Mouse (Mus musculus) neural tube, embryonic 14.5 days (tissue): Measurements from ENCODE around the gene Ppp1cc. TPM values are rescaled to one million over a fixed set of nuclear protein-coding genes. Genes with fewer than 3 reads are reported as not detected.
"Not testable (repeated sequence)": the region's sequence is repeated elsewhere in the genome, so short reads cannot be mapped to it uniquely, and the experiment has no call there.

Experiments used
- ATAC-seq: fragments of 200-750 bp; cut with Nextera tagmentation; 2 replicates; pipeline ENCODE4 v1.8.0; 2017; ENCODE audit warnings: low read depth, mild to moderate bottlenecking, moderate TSS enrichment, moderate library complexity
- H3K27ac ChIP-seq: fragments of 300-500 bp; sonication (generic); 2 replicates; pipeline ENCODE4 v1.5.1; 2014; ENCODE audit warnings: low read depth, mild to moderate bottlenecking, control low read depth, low read length, moderate library complexity, mixed read lengths
- H3K27me3 ChIP-seq: fragments of 300-500 bp; sonication (generic); 2 replicates; pipeline ENCODE4 v1.6.1; 2014; ENCODE audit warnings: low read length; ENCODE audit not compliant: control insufficient read depth, insufficient read depth
- H3K36me3 ChIP-seq: fragments of 300-500 bp; sonication (generic); 2 replicates; pipeline ENCODE4 v1.6.1; 2014; ENCODE audit warnings: low read length, mixed read lengths; ENCODE audit not compliant: control insufficient read depth, insufficient read depth
- H3K4me1 ChIP-seq: fragments of 300-500 bp; sonication (generic); 2 replicates; pipeline ENCODE4 v1.6.1; 2014; ENCODE audit warnings: low read length; ENCODE audit not compliant: control insufficient read depth, insufficient read depth
- H3K4me2 ChIP-seq: fragments of 300-500 bp; sonication (generic); 2 replicates; pipeline ENCODE4 v1.6.1; 2014; ENCODE audit warnings: mild to moderate bottlenecking, low read depth, low read length, control low read depth
- H3K4me3 ChIP-seq: fragments of 300-500 bp; sonication (generic); 2 replicates; pipeline ENCODE4 v1.5.1; 2014; ENCODE audit warnings: low read depth, low read length, control low read depth, mixed read lengths
- H3K9ac ChIP-seq: fragments of 300-500 bp; sonication (generic); replicated peaks from 2 replicates; pipeline ENCODE4 v1.6.1; 2014; ENCODE audit warnings: low read depth, mild to moderate bottlenecking, control low read depth, low read length, mixed read lengths
- H3K9me3 ChIP-seq: fragments of 300-500 bp; sonication (generic); 2 replicates; pipeline ENCODE4 v1.6.1; 2016; ENCODE audit warnings: low read length; ENCODE audit not compliant: control insufficient read depth
- WGBS: fragments of 180-500 bp; shearing (Covaris S2); extraction: QIAGEN DNeasy Blood & Tissue Kit; methylation state at CpG from one replicate; pipeline ENCODE4 v1.1.7; 2014; 5-methylcytosine and 5-hydroxymethylcytosine counted together
- polyA plus RNA-seq: library from polyadenylated mRNA; unstranded; fragments of >200 nt; fragmentation: Nextera tagmentation; extraction: Ambion mirVana; gene quantifications from 2 replicates; pipeline ENCODE4 v1.2.1, GENCODE M21; 2014

Ppp1cc gene
- polyA plus RNA-seq, 1 experiment from 2014 or later: 202 TPM

DNA sequence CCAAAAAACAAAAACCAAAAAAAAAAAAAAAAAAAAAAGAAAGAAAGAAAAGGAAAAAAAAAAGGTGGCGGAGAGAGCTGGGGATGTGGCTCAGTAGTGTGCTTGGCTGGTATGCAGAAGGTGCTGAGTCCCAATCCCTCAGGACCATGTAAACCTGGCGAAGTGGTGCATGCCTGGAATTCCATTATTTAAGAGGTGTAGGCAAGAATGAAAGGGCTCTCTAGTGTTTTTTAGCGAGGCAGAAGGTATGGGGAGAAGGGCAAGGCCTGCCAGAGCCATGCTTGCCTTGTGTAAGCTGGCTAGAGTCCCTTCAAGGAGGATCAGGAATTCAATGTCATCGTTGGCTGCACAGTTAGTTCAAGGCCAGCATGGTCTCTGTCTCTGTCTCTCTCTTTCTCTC is 13.3 kb upstream of the Ppp1cc start:
- H3K9ac ChIP-seq: no peak overlapping the region
- WGBS: 90% methylated on average over 4 of the region's 4 CpGs
- no peaks in the 10 kb centered on the region for H3K27me3 ChIP-seq
- ATAC-seq: no peak
- no peaks in the 10 kb centered on the region for H3K9me3 ChIP-seq
- no peak overlapping the region for H3K4me2 ChIP-seq
- no peaks in the 10 kb centered on the region for H3K4me1 ChIP-seq
- no peaks in the 10 kb centered on the region for H3K36me3 ChIP-seq
- no peak overlapping the region for H3K4me3 ChIP-seq
- no peak overlapping the region for H3K27ac ChIP-seq

- Histone ChIP-seq H3K4me2 (no peak overlapping the region), H3K36me3 (no peaks in the 10 kb centered on the region), H3K4me3 (no peak overlapping the region), H3K9ac (no peak overlapping the region), H3K4me1 (no peaks in the 10 kb centered on the region), H3K9me3 (no peaks in the 10 kb centered on the region), H3K27ac (peak overlapping the region; percentile 52; the same call in 1 of the 2 replicates), H3K27me3 (no peaks in the 10 kb centered on the region)
- WGBS: 68% methylated on average over 15 of the region's 15 CpGs
- ATAC-seq: no peak
Observed at GRCm38 (mm10) chr5:122145381-122146055, 12.6 kb upstream of the Ppp1cc start.

GRCm38 (mm10) chr5:122146056-122146580 is 12.0 kb upstream of the Ppp1cc start:
- H3K9me3 ChIP-seq: no peaks in the 10 kb centered on the region
- no peaks in the 10 kb centered on the region for H3K4me1 ChIP-seq
- no peak overlapping the region for H3K9ac ChIP-seq
- no peak overlapping the region for H3K4me2 ChIP-seq
- WGBS: 66% methylated on average over 10 of the region's 10 CpGs
- no peaks in the 10 kb centered on the region for H3K27me3 ChIP-seq
- no peak overlapping the region for H3K4me3 ChIP-seq
- ATAC-seq: no peak
- H3K27ac ChIP-seq: peak overlapping the region; percentile 34; the same call in 1 of the 2 replicates
- H3K36me3 ChIP-seq: no peaks in the 10 kb centered on the region

DNA sequence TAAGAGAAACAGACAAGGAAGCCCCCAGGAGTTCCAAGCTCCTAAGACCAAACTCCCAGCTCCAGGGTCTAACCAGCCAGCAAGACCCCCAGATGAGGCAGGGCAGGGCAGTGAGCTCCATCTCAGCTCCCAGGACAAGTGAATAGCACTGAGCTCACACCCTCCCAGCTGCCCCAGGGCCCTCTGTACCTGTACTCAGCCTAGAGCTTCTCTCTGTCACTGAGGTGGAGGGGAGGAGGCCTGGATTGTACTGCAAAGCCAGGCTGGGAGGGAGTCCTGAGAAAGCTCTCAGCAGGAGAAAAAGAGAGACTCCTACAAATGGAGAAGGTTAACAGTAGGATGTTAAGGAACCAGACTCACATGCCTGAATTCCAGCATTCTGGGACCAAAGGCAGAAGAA is 11.5 kb upstream of the Ppp1cc start:
- Histone ChIP-seq H3K27me3 (no peaks in the 10 kb centered on the region), H3K27ac (peak overlapping the region; percentile 34; the same call in 1 of the 2 replicates), H3K9me3 (no peaks in the 10 kb centered on the region), H3K36me3 (no peaks in the 10 kb centered on the region), H3K4me1 (no peaks in the 10 kb centered on the region), H3K4me3 (no peak overlapping the region), H3K4me2 (no peak overlapping the region), H3K9ac (no peak overlapping the region)
- no peak for ATAC-seq

DNA sequence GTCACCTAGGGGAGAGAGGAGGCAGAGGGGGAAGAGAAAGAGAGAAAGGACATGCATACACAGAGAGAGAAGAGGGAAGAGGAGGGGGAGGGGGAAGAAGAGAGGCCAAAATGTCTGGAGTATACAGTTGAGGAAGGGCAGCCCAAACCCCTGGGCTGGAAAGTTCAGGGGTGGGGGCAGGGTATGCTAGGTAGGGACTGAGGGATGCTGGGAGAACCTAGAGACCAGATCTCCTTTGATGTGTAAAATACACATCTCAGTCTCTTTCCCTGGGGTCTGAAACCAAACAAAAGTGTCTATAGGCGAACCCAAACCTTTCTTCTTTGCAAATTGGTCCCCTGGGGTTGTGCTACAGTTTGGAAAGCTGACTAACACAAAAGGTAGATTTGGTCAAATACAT is 10.0 kb upstream of the Ppp1cc start:
- no peaks in the 10 kb centered on the region for H3K27me3 ChIP-seq
- WGBS: 54% methylated on average over 1 of the region's 1 CpGs
- no peak overlapping the region for H3K4me2 ChIP-seq
- H3K36me3 ChIP-seq: no peaks in the 10 kb centered on the region
- no peaks in the 10 kb centered on the region for H3K4me1 ChIP-seq
- no peak overlapping the region for H3K9ac ChIP-seq
- no peak overlapping the region for H3K27ac ChIP-seq
- no peak for ATAC-seq
- H3K9me3 ChIP-seq: no peaks in the 10 kb centered on the region
- H3K4me3 ChIP-seq: no peak overlapping the region

- Histone ChIP-seq H3K9ac (no peak overlapping the region), H3K4me3 (no peak overlapping the region), H3K36me3 (no peaks in the 10 kb centered on the region), H3K4me1 (no peaks in the 10 kb centered on the region), H3K27me3 (no peaks in the 10 kb centered on the region), H3K27ac (no peak overlapping the region), H3K9me3 (no peaks in the 10 kb centered on the region), H3K4me2 (no peak overlapping the region)
- no peak for ATAC-seq
- 61% methylated on average over 4 of the region's 4 CpGs for WGBS
Observed at GRCm38 (mm10) chr5:122149259-122149658, 8.8 kb upstream of the Ppp1cc start.

DNA sequence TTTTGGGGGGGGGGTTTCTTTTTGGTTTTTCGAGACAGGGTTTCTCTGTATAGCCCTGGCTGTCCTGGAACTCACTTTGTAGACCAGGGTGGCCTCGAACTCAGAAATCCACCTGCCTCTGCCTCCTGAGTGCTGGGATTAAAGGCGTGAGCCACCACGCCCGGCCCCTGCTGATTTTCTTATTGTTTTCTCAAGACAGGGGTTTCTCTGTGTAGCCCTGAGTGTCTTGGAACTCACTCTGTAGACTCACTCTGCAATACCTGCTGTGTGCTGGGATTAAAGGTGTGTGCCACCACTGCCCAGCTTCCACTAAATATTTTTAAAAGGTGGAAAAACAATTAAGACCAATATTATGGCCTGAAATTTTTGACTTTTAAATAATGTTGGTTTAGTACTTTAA is 5.6 kb upstream of the Ppp1cc start:
- H3K9me3 ChIP-seq, H3K4me3 ChIP-seq, H3K27me3 ChIP-seq, H3K36me3 ChIP-seq, H3K27ac ChIP-seq, H3K4me1 ChIP-seq, H3K9ac ChIP-seq, ATAC-seq, H3K4me2 ChIP-seq: not testable (repeated sequence)
- 92% methylated on average over 5 of the region's 5 CpGs for WGBS

- no peak overlapping the region for H3K4me3 ChIP-seq
- H3K4me2 ChIP-seq: no peak overlapping the region
- no peaks in the 10 kb centered on the region for H3K9me3 ChIP-seq
- H3K4me1 ChIP-seq: 0 out of 2 replicates have a peak, but pooled peaks cover 5% of the 10 kb centered on the region
- no peaks in the 10 kb centered on the region for H3K27me3 ChIP-seq
- ATAC-seq: no peak
- WGBS: 37% methylated on average over 11 of the region's 14 CpGs
- no peaks in the 10 kb centered on the region for H3K36me3 ChIP-seq
- H3K9ac ChIP-seq: no peak overlapping the region
- H3K27ac ChIP-seq: no peak overlapping the region
Observed at GRCm38 (mm10) chr5:122154006-122154405, 4.1 kb upstream of the Ppp1cc start.

DNA sequence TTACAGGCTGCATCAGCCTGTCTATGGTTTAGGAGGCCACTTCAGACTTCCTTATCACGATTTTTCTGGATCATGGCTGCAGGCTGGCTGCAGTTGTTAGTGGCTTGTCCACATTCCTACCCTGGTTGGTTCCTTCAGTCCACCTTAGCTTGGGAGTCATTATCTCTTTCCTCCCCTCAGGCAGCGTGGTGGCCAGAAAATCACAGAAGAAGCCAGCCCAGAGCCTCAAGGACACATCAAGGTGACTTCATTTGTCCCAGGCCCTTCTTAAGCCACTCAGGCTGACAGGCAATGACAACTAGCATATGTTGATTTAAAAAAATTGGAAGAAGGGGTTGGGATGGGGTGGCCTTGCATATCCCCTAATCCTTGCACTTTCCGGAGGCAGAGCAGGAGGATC is 3.3 kb upstream of the Ppp1cc start:
- 76% methylated on average over 3 of the region's 3 CpGs for WGBS
- Histone ChIP-seq H3K4me3 (no peak overlapping the region), H3K36me3 (no peaks in the 10 kb centered on the region)

More for the DNA sequence above, 3.3 kb upstream of the Ppp1cc start:
- peaks cover 9% of the 10 kb centered on the region; the same call in 1 of the 2 replicates for H3K4me1 ChIP-seq
- H3K4me2 ChIP-seq: no peak overlapping the region
- H3K27me3 ChIP-seq: no peaks in the 10 kb centered on the region
- no peak overlapping the region for H3K9ac ChIP-seq
- H3K27ac ChIP-seq: no peak overlapping the region
- no peaks in the 10 kb centered on the region for H3K9me3 ChIP-seq
- no peak for ATAC-seq
